Mouse (Mus musculus) embryonic fibroblast, embryonic 13.5 days (primary cell): Measurements from ENCODE around the gene Snupn.
"Not testable (repeated sequence)": the region's sequence is repeated elsewhere in the genome, so short reads cannot be mapped to it uniquely, and the experiment has no call there.

ENCODE experiments used
- CTCF ChIP-seq: IDR thresholded peaks from 2 replicates; pipeline ENCODE4 v1.5.1; 2011; ENCODE audit warnings: mild to moderate bottlenecking, control low read depth, low read length, moderate library complexity, borderline replicate concordance; ENCODE audit not compliant: insufficient read depth
- POLR2A ChIP-seq: IDR thresholded peaks from 2 replicates; pipeline ENCODE4 v1.6.1; 2011; ENCODE audit warnings: low read depth, mild to moderate bottlenecking, control low read depth, low read length, moderate library complexity

DNA sequence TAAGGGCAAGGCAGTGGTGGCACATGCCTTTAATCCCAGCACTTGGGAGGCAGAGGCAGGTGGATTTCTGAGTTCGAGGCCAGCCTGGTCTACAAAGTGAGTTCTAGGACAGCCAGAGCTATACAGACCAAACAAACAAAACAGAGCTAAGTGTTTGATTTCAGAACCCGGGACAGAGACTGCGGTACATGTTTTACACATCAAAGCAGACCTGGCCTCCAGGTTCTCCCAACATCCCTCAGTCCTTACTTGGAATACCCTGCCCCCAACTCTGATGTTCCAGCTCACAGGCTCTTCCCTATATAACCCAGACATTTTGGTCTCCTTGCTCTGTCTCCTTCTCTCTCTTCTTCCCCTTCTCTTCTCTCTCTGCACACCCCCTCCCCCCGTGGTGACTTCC lies 40.7 kb upstream of the Snupn start:
- TF ChIP-seq CTCF, POLR2A: not testable (repeated sequence)
